Mouse (Mus musculus) myocyte (in vitro differentiated cells): ENCODE data around the gene Socs1.

ENCODE experiments used
- CEBPB ChIP-seq: IDR thresholded peaks from 2 replicates; pipeline ENCODE4 v1.6.1; 2011; ENCODE audit warnings: mild to moderate bottlenecking, moderate library complexity; ENCODE audit not compliant: poor library complexity, insufficient read depth, severe bottlenecking
- MAX ChIP-seq: IDR thresholded peaks from one replicate; pipeline ENCODE4 v1.6.1; 2011; ENCODE audit warnings: low read depth, mild to moderate bottlenecking, control low read depth
- MYOD1 ChIP-seq, 3 experiments: IDR thresholded peaks; one replicate each; pipeline ENCODE4 v1.6.1; 2011; ENCODE audit warnings: control low read depth in 2 of 3, low read depth in 2 of 3, mild to moderate bottlenecking in 2 of 3, moderate library complexity in 1 of 3; ENCODE audit not compliant: insufficient read length in 2 of 3, control insufficient read depth in 1 of 3
- MYOG ChIP-seq, 3 experiments: IDR thresholded peaks; one replicate each; pipeline ENCODE4 v1.6.1; 2011; ENCODE audit warnings: control low read depth in 2 of 3, low read depth in 2 of 3, mild to moderate bottlenecking in 2 of 3; ENCODE audit not compliant: insufficient read length in 2 of 3, control insufficient read depth in 1 of 3, insufficient read depth in 1 of 3
- POLR2A ChIP-seq: IDR thresholded peaks from one replicate; pipeline ENCODE4 v1.6.1; 2011; ENCODE audit warnings: low read depth, mild to moderate bottlenecking, control low read depth, moderate library complexity; ENCODE audit not compliant: insufficient read length
- POLR2AphosphoS2 ChIP-seq: IDR thresholded peaks from one replicate; pipeline ENCODE4 v1.6.1; 2011; ENCODE audit warnings: low read depth, control low read depth; ENCODE audit not compliant: insufficient read length
- REST ChIP-seq: IDR thresholded peaks from one replicate; pipeline ENCODE4 v1.6.1; 2011; ENCODE audit warnings: mild to moderate bottlenecking, control low read depth, moderate library complexity; ENCODE audit not compliant: insufficient read depth, insufficient read length
- TCF12 ChIP-seq: IDR thresholded peaks from one replicate; pipeline ENCODE4 v1.6.1; 2011; ENCODE audit warnings: mild to moderate bottlenecking, control low read depth; ENCODE audit not compliant: poor library complexity, insufficient read depth, severe bottlenecking
- USF1 ChIP-seq: IDR thresholded peaks from one replicate; pipeline ENCODE4 v1.6.1; 2011; ENCODE audit warnings: low read depth, mild to moderate bottlenecking, control low read depth, moderate library complexity

- TF ChIP-seq POLR2A: no peak
- TF ChIP-seq MYOG (IDR thresholded peaks at IDR 0.05; ENCODE audit: control insufficient read depth in 1 of 3, insufficient read depth in 1 of 3, insufficient read length in 2 of 3, low read depth in 2 of 3): no peak
- no peak for TF ChIP-seq MAX
- TF ChIP-seq CEBPB: no peak
- TF ChIP-seq TCF12: no peak
- TF ChIP-seq MYOD1 (IDR thresholded peaks at IDR 0.05; ENCODE audit: control insufficient read depth in 1 of 3, insufficient read length in 2 of 3, low read depth in 2 of 3): no peak
- no peak for TF ChIP-seq REST
- TF ChIP-seq POLR2AphosphoS2: no peak
- no peak for TF ChIP-seq USF1
These were observed 33.3 kb upstream of the Socs1 start for GRCm38 (mm10) chr16:10818579-10819135.
